Mouse (Mus musculus): ENCODE results near the gene Prpf8.

The Prpf8 gene

GRCm38 (mm10) chr11:75509741-75510626 lies 23.4 kb downstream of the Prpf8 start, which contains the start of gene Rilp:
Gene Rilp (plus strand): TSS chr11:75510094.
- peak; percentile 68 for DNase-seq

- DNase-seq = peak; percentile 94
These were observed 24.0 kb downstream of the Prpf8 start for GRCm38 (mm10) chr11:75510627-75510993.

- DNase-seq = peak; percentile 71
These were observed 24.6 kb downstream of the Prpf8 start for GRCm38 (mm10) chr11:75511213-75511612.

- DNase-seq = no peak
These were observed 25.8 kb downstream of the Prpf8 start for GRCm38 (mm10) chr11:75512301-75513018.

GRCm38 (mm10) chr11:75513336-75513735 lies 26.7 kb downstream of the Prpf8 start, which contains the start of gene Scarf1:
Gene Scarf1 (plus strand): TSS chr11:75513540.
- no peak for DNase-seq

- DNase-seq = no peak
These were observed 28.6 kb downstream of the Prpf8 start for GRCm38 (mm10) chr11:75515186-75515585.

- no peak for DNase-seq
These were observed 33.4 kb downstream of the Prpf8 start for GRCm38 (mm10) chr11:75519834-75520633.

GRCm38 (mm10) chr11:75521609-75522008 lies 35.0 kb downstream of the Prpf8 start:
- DNase-seq = no peak

GRCm38 (mm10) chr11:75522793-75523192 lies 36.2 kb downstream of the Prpf8 start:
- DNase-seq = no peak

GRCm38 (mm10) chr11:75525531-75526125 lies 39.0 kb downstream of the Prpf8 start:
- peak; percentile 81 for DNase-seq

GRCm38 (mm10) chr11:75526943-75527342 lies 40.3 kb downstream of the Prpf8 start:
- no peak for DNase-seq

GRCm38 (mm10) chr11:75529771-75530170 lies 43.2 kb downstream of the Prpf8 start:
- no peak for DNase-seq

GRCm38 (mm10) chr11:75530325-75530724 lies 43.7 kb downstream of the Prpf8 start:
- DNase-seq = peak; percentile 98

GRCm38 (mm10) chr11:75530845-75531373 lies 44.3 kb downstream of the Prpf8 start:
- peak; percentile 68 for DNase-seq

GRCm38 (mm10) chr11:75531469-75532242 lies 45.0 kb downstream of the Prpf8 start, which contains the start of gene Slc43a2:
Gene Slc43a2 (plus strand): TSS chr11:75531694.
- peak; percentile 98 for DNase-seq

- peak; percentile 76 for DNase-seq
These were observed 46.0 kb downstream of the Prpf8 start for GRCm38 (mm10) chr11:75532340-75533277.

GRCm38 (mm10) chr11:75533314-75534015 lies 46.8 kb downstream of the Prpf8 start:
- DNase-seq = peak; percentile 59

- DNase-seq = peak; percentile 74
These were observed 47.8 kb downstream of the Prpf8 start for GRCm38 (mm10) chr11:75534286-75535033.

All from cerebellum, adult 9-10 months (tissue).